ENCODE assay signal across 9 mouse cellular contexts in genomic region chr15:83857129-83857528, GRCm38 (mm10).
A peak's percentile ranks its signal among the peaks of the same experiment; 100 is the strongest.
DNase-seq lines count a peak whose midpoint lies in the region; ATAC-seq and TF ChIP-seq lines count a peak whose summit lies in the region.
"Had no signal": no experiment of that assay in that cellular context is flagged by ENCODE, and none has a peak within 500 bp of the region (broad histone marks: within the 10 kb centered on the region; RNA-seq: fewer than 3 reads in every experiment).

No protein-coding gene starts in this region.

- H3K4me1 ChIP-seq in intestine, embryonic 14.5 days (replicated peaks; ENCODE audit: control insufficient read depth, insufficient read depth, low read length) = no peaks in the 10 kb centered on the region
- no peaks in the 10 kb centered on the region for H3K4me1 ChIP-seq in intestine, embryonic 15.5 days (replicated peaks)
- H3K4me1 ChIP-seq: limb, embryonic 15.5 days had no signal

- H3K36me3 ChIP-seq in intestine, embryonic 14.5 days (ENCODE audit: control insufficient read depth, insufficient read depth, low read length) = no peaks in the 10 kb centered on the region
- no peaks in the 10 kb centered on the region for H3K36me3 ChIP-seq in intestine, embryonic 15.5 days
- H3K36me3 ChIP-seq: limb, embryonic 15.5 days had no signal

- intact Hi-C loops in gastrocnemius, adult 2 months (cut with DNase I) = loop anchor here (1.0 to 2.0 kb wide), 2 partner anchors 140 to 197 kb away; no protein-coding TSS in a partner anchor

- no peak for ATAC-seq in intestine, embryonic 14.5 days (replicated peaks; ENCODE audit: low FRiP score, low TSS enrichment, low read depth)
- ATAC-seq in intestine, embryonic 15.5 days = no peak

- H3K27ac ChIP-seq in intestine, embryonic 14.5 days (ENCODE audit: low read depth) = no peak overlapping the region
- H3K27ac ChIP-seq in intestine, embryonic 15.5 days = no peak overlapping the region
- no peak overlapping the region for H3K27ac ChIP-seq in gastrocnemius, adult 2 months
- H3K27ac ChIP-seq: limb, embryonic 15.5 days had no signal

- TF ChIP-seq CTCF in gastrocnemius, adult 2 months (IDR thresholded peaks at IDR 0.05) = peak; percentile 98

- 16% methylated on average over 8 of the region's 8 CpGs for WGBS in intestine, embryonic 14.5 days
- 15% methylated on average over 8 of the region's 8 CpGs for WGBS in intestine, embryonic 15.5 days

- no peak overlapping the region for H3K9ac ChIP-seq in intestine, embryonic 14.5 days (ENCODE audit: low read length)
- no peak overlapping the region for H3K9ac ChIP-seq in intestine, embryonic 15.5 days
- H3K9ac ChIP-seq: limb, embryonic 15.5 days had no signal

- DNase-seq in intestine, embryonic 14.5 days (ENCODE audit: low spot score) = peak; percentile 82
- DNase-seq in R1 (ENCODE audit: low read depth, low spot score) = peak; percentile 46
- peak; percentile 74 to 81 for DNase-seq in cerebellum, postnatal 25 days
- peak; percentile 76 for DNase-seq in gastrocnemius, adult 2 months
- peak; percentile 79 for DNase-seq in layer of hippocampus, adult 11-12 months (ENCODE audit: low spot score)
- peak; percentile 65 for DNase-seq in lung, postnatal 36 days
- peak; percentile 24 for DNase-seq in thymus, postnatal 25 days

- H3K4me2 ChIP-seq in intestine, embryonic 14.5 days (ENCODE audit: low read length) = no peak overlapping the region
- no peak overlapping the region for H3K4me2 ChIP-seq in intestine, embryonic 15.5 days (replicated peaks)
- H3K4me2 ChIP-seq: limb, embryonic 15.5 days had no signal

- no peak overlapping the region for H3K4me3 ChIP-seq in intestine, embryonic 14.5 days (ENCODE audit: low read depth, low read length)
- H3K4me3 ChIP-seq in intestine, embryonic 15.5 days (replicated peaks) = no peak overlapping the region
- H3K4me3 ChIP-seq in gastrocnemius, adult 2 months = no peak overlapping the region
- H3K4me3 ChIP-seq: limb, embryonic 15.5 days had no signal

- H3K9me3 ChIP-seq in intestine, embryonic 14.5 days (ENCODE audit: control insufficient read depth, low read length) = no peaks in the 10 kb centered on the region
- H3K9me3 ChIP-seq in intestine, embryonic 15.5 days = no peaks in the 10 kb centered on the region
- H3K9me3 ChIP-seq: limb, embryonic 15.5 days had no signal

- H3K27me3 ChIP-seq in intestine, embryonic 14.5 days (replicated peaks; ENCODE audit: control insufficient read depth, insufficient read depth, low read length) = no peaks in the 10 kb centered on the region
- H3K27me3 ChIP-seq in intestine, embryonic 15.5 days (replicated peaks) = no peaks in the 10 kb centered on the region
- H3K27me3 ChIP-seq: limb, embryonic 15.5 days had no signal

Comparison
In these comparisons a context has a peak if more than half of its experiments do, and no peak if none do; other contexts are left out.
1. DNase-seq: peak in every context shown above with its lines; median percentile 82 in intestine, embryonic 14.5 days; 79 in layer of hippocampus, adult 11-12 months; 78 in cerebellum, postnatal 25 days; 76 in gastrocnemius, adult 2 months; 65 in lung, postnatal 36 days; 46 in R1; 24 in thymus, postnatal 25 days.